Mouse (Mus musculus): ENCODE measurements around the gene F13b. TPM values are rescaled to one million over a fixed set of nuclear protein-coding genes. Genes with fewer than 3 reads are reported as not detected.

F13b gene
- polyA plus RNA-seq (2014; fragmentation: Nextera tagmentation; extraction: Ambion mirVana): not detected in 2 replicates

DNA sequence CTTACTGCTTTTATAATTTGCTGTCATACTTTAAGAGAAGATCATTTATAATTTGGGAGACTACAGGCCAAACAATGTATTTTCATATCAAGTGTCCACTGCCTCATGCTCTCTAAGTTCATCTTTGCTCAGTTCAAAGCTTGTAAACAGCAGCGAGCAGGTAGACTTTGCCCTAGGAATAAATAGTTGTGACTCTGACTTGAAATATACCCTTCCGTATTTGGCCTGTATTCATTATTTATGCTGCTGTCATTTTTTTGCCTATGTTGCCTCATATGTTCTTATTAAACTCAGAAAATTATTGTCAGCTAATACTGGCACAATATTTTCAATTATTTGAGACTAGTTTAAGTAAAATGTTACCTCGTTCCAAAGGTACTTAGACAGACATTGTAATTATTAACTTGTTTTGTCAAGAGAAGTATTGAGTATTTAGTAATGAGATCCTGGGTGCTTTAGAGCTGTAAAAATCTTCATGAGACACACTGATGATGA lies at the start of gene F13b:
Gene F13b (plus strand): TSS at position 445 of the 495 bp plus-strand sequence.
- Histone ChIP-seq H3K27me3 (ENCODE audit: control insufficient read depth, insufficient read depth, low read length) (no peaks in the 10 kb centered on the region), H3K4me1 (replicated peaks; ENCODE audit: control insufficient read depth, insufficient read depth, low read length) (no peaks in the 10 kb centered on the region), H3K27ac (ENCODE audit: low read depth, low read length) (no peak within 1 kb of the TSS), H3K9me3 (ENCODE audit: control insufficient read depth, low read length) (no peaks in the 10 kb centered on the region), H3K9ac (ENCODE audit: low read depth, low read length) (no peak within 1 kb of the TSS), H3K4me3 (ENCODE audit: low read depth, low read length) (no peak within 1 kb of the TSS), H3K36me3 (ENCODE audit: control insufficient read depth, insufficient read depth, low read length) (no peaks in the 10 kb centered on the region), H3K4me2 (replicated peaks; ENCODE audit: low read depth, low read length) (no peak within 1 kb of the TSS)
- DNase-seq (ENCODE audit: low spot score) (no peak), ATAC-seq (ENCODE audit: low FRiP score) (no peak)
- 92% methylated on average over 3 of the region's 3 CpGs for WGBS

DNA sequence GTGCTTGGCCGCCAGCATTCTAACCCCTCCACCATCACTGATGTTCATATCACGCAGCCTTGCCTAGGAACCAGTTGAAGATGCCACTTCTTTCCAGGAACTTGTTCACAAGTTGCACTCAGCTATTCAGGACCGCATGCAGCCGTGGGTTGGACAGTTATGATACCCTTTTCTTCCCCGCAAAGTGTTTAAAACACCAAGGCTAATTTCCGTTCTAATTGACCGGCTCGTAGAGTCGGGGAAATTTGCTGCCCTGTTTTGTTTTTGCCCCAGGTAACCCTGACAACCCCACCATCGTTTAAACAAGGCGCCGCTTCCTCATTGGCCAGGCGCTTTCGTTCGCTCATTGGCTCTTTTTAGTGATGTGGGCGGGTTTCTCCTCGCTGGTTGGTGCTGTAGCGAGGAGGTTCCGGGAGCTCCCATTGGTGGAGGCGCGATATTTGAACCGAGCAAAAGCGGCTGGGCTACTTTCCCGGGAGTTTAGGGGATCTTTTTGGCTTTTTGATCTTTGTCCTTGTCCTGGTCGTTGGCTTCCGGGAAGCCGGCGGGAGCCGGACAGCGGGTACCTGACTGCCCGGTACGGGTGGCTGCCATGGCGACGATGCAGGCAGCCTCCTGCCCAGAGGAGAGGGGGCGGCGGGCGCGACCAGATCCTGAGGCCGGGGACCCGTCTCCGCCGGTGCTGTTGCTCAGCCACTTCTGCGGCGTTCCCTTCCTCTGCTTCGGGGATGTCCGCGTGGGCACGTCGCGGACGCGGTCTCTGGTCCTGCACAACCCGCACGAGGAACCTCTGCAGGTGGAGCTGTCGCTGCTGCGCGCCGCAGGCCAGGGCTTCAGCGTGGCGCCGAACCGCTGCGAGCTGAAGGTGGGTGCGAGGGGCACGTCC lies 46.9 kb upstream of the F13b start, which contains the start of gene Aspm:
Gene Aspm (plus strand): TSS at position 433 of the 886 bp plus-strand sequence.
- 0 out of 2 replicates have a peak within 1 kb of the TSS, but pooled peaks have one; percentile 5 for H3K27ac ChIP-seq (ENCODE audit: low read depth, low read length)
- no peaks in the 10 kb centered on the region for H3K27me3 ChIP-seq (ENCODE audit: control insufficient read depth, insufficient read depth, low read length)
- ATAC-seq (ENCODE audit: low FRiP score) (peak; percentile 99), DNase-seq (ENCODE audit: low spot score) (peak; percentile 91)
- peak within 1 kb of the TSS; percentile 73 for H3K9ac ChIP-seq (ENCODE audit: low read depth, low read length)
- H3K4me2 ChIP-seq (replicated peaks; ENCODE audit: low read depth, low read length): peak within 1 kb of the TSS; percentile 77
- H3K9me3 ChIP-seq (ENCODE audit: control insufficient read depth, low read length): no peaks in the 10 kb centered on the region
- WGBS: under 1% methylated on average over 62 of the region's 65 CpGs
- peak within 1 kb of the TSS; percentile 75 for H3K4me3 ChIP-seq (ENCODE audit: low read depth, low read length)
- H3K36me3 ChIP-seq (ENCODE audit: control insufficient read depth, insufficient read depth, low read length): 0 out of 2 replicates have a peak, but pooled peaks cover 2% of the 10 kb centered on the region
- H3K4me1 ChIP-seq (replicated peaks; ENCODE audit: control insufficient read depth, insufficient read depth, low read length): peaks cover 2% of the 10 kb centered on the region; the same call in 1 of the 2 replicates

DNA sequence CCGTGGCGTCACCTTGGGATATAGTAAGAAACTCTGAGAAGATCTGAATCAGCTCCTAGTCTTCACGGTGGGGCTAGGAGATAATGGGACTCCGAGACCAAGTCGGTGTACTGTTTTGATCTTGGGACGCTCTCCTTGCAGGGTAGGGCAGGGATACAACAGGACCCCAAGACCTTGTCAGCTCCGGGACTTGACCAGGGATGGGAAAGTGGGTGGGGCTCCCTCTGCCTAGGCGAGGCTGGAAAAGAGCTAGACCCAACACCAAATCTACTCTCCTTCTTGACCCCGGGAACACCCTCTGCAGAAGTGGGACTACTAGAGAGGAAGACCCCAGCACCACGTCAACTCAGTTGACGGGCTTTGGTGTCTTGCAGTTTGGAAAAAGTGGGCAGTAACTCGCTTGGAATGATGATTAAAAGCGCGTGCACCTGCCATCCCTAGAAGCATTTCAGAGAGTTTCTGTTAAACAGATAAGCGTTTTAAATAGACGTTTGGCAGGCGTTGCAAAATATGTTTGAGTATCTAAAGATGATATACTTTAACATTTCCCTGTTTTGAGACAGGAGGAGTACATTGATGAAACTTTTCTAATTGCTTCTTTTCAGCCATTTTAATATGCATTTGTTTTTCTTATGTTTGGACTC lies 46.2 kb upstream of the F13b start:
- H3K36me3 ChIP-seq (ENCODE audit: control insufficient read depth, insufficient read depth, low read length): 0 out of 2 replicates have a peak, but pooled peaks cover 2% of the 10 kb centered on the region
- peak overlapping the region; percentile 77 for H3K4me2 ChIP-seq (replicated peaks; ENCODE audit: low read depth, low read length)
- peaks cover 2% of the 10 kb centered on the region; the same call in 1 of the 2 replicates for H3K4me1 ChIP-seq (replicated peaks; ENCODE audit: control insufficient read depth, insufficient read depth, low read length)
- DNase-seq (ENCODE audit: low spot score) (no peak), ATAC-seq (ENCODE audit: low FRiP score) (peak; percentile 51)
- H3K9me3 ChIP-seq (ENCODE audit: control insufficient read depth, low read length): no peaks in the 10 kb centered on the region
- no peaks in the 10 kb centered on the region for H3K27me3 ChIP-seq (ENCODE audit: control insufficient read depth, insufficient read depth, low read length)
- 3% methylated on average over 17 of the region's 17 CpGs for WGBS
- H3K27ac ChIP-seq (ENCODE audit: low read depth, low read length): 0 out of 2 replicates have a peak overlapping the region, but pooled peaks have one; percentile 5
- peak overlapping the region; percentile 75 for H3K4me3 ChIP-seq (ENCODE audit: low read depth, low read length)
- peak overlapping the region; percentile 73 for H3K9ac ChIP-seq (ENCODE audit: low read depth, low read length)

DNA sequence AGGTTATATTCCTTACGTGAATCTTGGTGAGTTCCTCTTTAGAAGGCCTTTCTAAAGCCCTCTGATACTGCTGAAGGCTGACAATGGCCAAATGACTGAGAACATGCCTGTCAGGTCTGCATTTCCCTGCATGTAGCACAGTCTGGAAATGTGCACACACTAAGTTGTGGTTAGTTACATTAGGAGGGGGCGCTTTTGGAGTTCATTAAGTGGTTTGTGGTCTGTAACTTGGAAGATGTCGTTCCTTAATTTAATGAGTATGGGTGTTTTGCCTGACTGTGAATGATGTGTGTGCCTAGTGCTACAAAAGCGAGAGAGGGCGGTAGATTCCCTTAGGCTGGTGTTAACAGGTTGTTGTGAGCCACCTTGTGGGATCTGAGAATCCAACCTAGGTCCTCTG lies 40.7 kb upstream of the F13b start:
- no peak overlapping the region for H3K4me3 ChIP-seq (ENCODE audit: low read depth, low read length)
- no peak overlapping the region for H3K27ac ChIP-seq (ENCODE audit: low read depth, low read length)
- WGBS: 77% methylated on average over 5 of the region's 5 CpGs
- no peaks in the 10 kb centered on the region for H3K27me3 ChIP-seq (ENCODE audit: control insufficient read depth, insufficient read depth, low read length)
- H3K9me3 ChIP-seq (ENCODE audit: control insufficient read depth, low read length): no peaks in the 10 kb centered on the region
- DNase-seq (ENCODE audit: low spot score): no peak
- H3K36me3 ChIP-seq (ENCODE audit: control insufficient read depth, insufficient read depth, low read length): peaks cover 8% of the 10 kb centered on the region; the same call in 1 of the 2 replicates
- peaks cover 2% of the 10 kb centered on the region; the same call in 1 of the 2 replicates for H3K4me1 ChIP-seq (replicated peaks; ENCODE audit: control insufficient read depth, insufficient read depth, low read length)
- H3K4me2 ChIP-seq (replicated peaks; ENCODE audit: low read depth, low read length): no peak overlapping the region
- peak; percentile 20; the same call in 1 of the 2 replicates for ATAC-seq (ENCODE audit: low FRiP score)
- H3K9ac ChIP-seq (ENCODE audit: low read depth, low read length): no peak overlapping the region

DNA sequence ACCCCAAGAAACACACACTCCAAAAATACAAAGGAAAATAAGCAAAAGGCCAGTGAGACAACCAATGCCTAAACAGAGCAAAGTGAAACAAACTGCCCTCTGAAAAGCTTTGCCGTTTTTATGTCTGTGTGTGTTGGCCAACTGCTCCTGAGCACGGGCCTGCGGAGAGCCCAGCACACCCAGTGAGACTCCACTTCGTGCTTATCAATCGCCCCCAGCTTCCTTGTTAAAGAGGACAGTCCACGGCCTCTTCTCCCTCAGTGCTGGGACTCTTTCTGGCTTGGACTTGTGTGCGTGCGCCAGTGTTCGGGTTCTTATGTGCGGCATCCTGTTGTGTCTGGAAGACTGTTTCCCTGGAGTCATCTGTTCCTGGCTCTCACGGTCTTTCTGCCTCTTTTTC lies 35.6 kb upstream of the F13b start:
- Histone ChIP-seq H3K9me3 (ENCODE audit: control insufficient read depth, low read length) (no peaks in the 10 kb centered on the region), H3K27ac (ENCODE audit: low read depth, low read length) (no peak overlapping the region), H3K4me1 (replicated peaks; ENCODE audit: control insufficient read depth, insufficient read depth, low read length) (no peaks in the 10 kb centered on the region), H3K4me2 (replicated peaks; ENCODE audit: low read depth, low read length) (no peak overlapping the region), H3K9ac (ENCODE audit: low read depth, low read length) (no peak overlapping the region), H3K27me3 (ENCODE audit: control insufficient read depth, insufficient read depth, low read length) (no peaks in the 10 kb centered on the region), H3K4me3 (ENCODE audit: low read depth, low read length) (no peak overlapping the region), H3K36me3 (ENCODE audit: control insufficient read depth, insufficient read depth, low read length) (peaks cover 9% of the 10 kb centered on the region; the same call in 1 of the 2 replicates)
- ATAC-seq (ENCODE audit: low FRiP score) (no peak), DNase-seq (ENCODE audit: low spot score) (no peak)
- WGBS: 89% methylated on average over 11 of the region's 11 CpGs

DNA sequence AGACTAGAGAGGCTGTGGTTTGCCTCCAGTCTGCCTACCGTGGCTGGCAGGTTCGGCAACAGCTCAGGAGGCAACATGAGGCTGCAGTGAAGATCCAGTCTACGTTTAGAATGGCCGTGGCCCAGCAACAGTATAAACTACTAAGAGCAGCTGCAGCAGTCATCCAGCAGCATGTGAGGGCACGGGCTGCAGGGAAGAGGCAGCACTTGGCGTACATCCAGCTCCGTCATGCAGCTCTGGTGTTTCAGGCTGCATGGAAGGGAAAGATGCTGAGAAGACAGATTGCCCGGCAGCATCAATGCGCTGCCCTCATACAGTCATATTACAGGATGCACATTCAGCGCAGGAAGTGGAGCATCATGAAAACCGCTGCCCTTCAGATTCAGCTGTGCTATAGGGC lies 22.6 kb upstream of the F13b start:
- Histone ChIP-seq H3K9me3 (ENCODE audit: control insufficient read depth, low read length) (no peaks in the 10 kb centered on the region), H3K36me3 (ENCODE audit: control insufficient read depth, insufficient read depth, low read length) (peaks cover 5% of the 10 kb centered on the region), H3K9ac (ENCODE audit: low read depth, low read length) (no peak overlapping the region), H3K4me1 (replicated peaks; ENCODE audit: control insufficient read depth, insufficient read depth, low read length) (no peaks in the 10 kb centered on the region), H3K27ac (ENCODE audit: low read depth, low read length) (no peak overlapping the region), H3K4me3 (ENCODE audit: low read depth, low read length) (no peak overlapping the region), H3K4me2 (replicated peaks; ENCODE audit: low read depth, low read length) (no peak overlapping the region), H3K27me3 (ENCODE audit: control insufficient read depth, insufficient read depth, low read length) (no peaks in the 10 kb centered on the region)
- 96% methylated on average over 11 of the region's 11 CpGs for WGBS
- no peak for DNase-seq (ENCODE audit: low spot score)
- no peak for ATAC-seq (ENCODE audit: low FRiP score)

DNA sequence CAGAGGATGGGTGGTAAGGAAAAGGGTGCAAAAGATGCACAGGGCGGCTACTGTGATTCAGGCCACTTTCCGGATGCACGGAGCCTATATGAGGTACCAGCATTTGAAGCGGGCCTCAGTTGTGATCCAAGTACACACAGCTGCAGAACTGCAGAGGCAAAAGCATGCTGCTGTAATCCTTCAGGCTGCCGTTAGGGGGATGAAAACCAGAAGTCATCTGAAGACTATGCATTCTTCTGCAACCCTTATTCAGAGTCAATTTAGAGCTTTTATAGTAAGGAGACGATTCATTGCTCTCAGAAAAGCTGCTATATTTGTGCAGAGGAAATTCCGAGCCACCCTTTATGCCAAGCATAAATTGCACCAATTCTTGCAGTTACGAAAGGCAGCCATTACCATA lies 21.3 kb upstream of the F13b start:
- Histone ChIP-seq H3K4me3 (ENCODE audit: low read depth, low read length) (no peak overlapping the region), H3K9me3 (ENCODE audit: control insufficient read depth, low read length) (no peaks in the 10 kb centered on the region), H3K4me1 (replicated peaks; ENCODE audit: control insufficient read depth, insufficient read depth, low read length) (no peaks in the 10 kb centered on the region), H3K27ac (ENCODE audit: low read depth, low read length) (no peak overlapping the region), H3K36me3 (ENCODE audit: control insufficient read depth, insufficient read depth, low read length) (peaks cover 5% of the 10 kb centered on the region), H3K4me2 (replicated peaks; ENCODE audit: low read depth, low read length) (no peak overlapping the region), H3K9ac (ENCODE audit: low read depth, low read length) (no peak overlapping the region), H3K27me3 (ENCODE audit: control insufficient read depth, insufficient read depth, low read length) (no peaks in the 10 kb centered on the region)
- no peak for DNase-seq (ENCODE audit: low spot score)
- WGBS: 95% methylated on average over 8 of the region's 8 CpGs
- ATAC-seq (ENCODE audit: low FRiP score): no peak

DNA sequence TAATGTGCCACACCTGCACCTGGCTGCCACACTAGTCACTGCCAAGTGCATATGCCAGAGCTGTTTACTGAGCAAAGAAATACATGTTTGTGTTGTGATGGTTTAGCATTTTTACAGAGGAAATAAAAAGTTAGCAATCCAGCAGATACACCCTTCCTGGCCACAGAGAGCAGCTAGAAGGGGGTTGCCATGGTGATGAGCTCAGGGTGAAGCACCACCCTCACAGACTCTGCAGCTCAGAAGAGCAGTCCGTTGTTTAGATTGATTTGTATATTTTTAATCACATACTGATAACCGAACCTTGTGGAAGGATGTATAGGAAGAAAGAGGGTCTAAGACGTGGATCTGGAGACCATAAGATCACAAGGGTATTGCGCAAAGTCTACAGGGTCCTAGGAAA lies 20.4 kb upstream of the F13b start:
- no peaks in the 10 kb centered on the region for H3K4me1 ChIP-seq (replicated peaks; ENCODE audit: control insufficient read depth, insufficient read depth, low read length)
- ATAC-seq (ENCODE audit: low FRiP score): no peak
- H3K4me2 ChIP-seq (replicated peaks; ENCODE audit: low read depth, low read length): no peak overlapping the region
- 96% methylated on average over 4 of the region's 4 CpGs for WGBS
- H3K36me3 ChIP-seq (ENCODE audit: control insufficient read depth, insufficient read depth, low read length): peaks cover 5% of the 10 kb centered on the region
- no peaks in the 10 kb centered on the region for H3K9me3 ChIP-seq (ENCODE audit: control insufficient read depth, low read length)
- H3K27me3 ChIP-seq (ENCODE audit: control insufficient read depth, insufficient read depth, low read length): no peaks in the 10 kb centered on the region
- no peak overlapping the region for H3K4me3 ChIP-seq (ENCODE audit: low read depth, low read length)
- no peak for DNase-seq (ENCODE audit: low spot score)
- no peak overlapping the region for H3K9ac ChIP-seq (ENCODE audit: low read depth, low read length)
- no peak overlapping the region for H3K27ac ChIP-seq (ENCODE audit: low read depth, low read length)

Measured in hindbrain, embryonic 11.5 days (tissue).